Mouse (Mus musculus) frontal cortex, postnatal 14 days (tissue): ENCODE measurements around the gene Esrrg.

ENCODE experiments used
- DNase-seq, 2 experiments: peaks; one replicate each; pipeline ENCODE4 v3.0.0; 2022; ENCODE audit warnings: low spot score in 2 of 2

Gene Esrrg

DNA sequence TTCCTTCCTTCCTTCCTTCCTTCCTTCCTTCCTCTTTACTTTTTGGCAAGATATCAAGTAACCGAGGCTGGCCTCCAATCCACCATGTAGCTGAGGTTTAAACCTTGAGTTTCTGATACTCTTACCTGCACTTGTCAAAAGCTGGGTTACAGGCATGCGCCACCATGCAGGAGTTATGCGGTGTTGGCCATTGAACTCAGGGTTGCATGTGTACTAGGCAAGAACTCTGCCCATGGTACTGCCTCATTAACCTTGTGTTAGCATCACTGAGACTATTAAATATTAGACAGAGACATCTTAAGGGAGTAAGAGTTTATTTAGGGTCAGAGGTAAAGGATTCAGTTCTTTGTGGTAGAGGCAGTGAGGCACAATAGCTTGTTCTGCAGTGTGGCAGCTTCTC is 161.6 kb downstream of the Esrrg start:
- no peak for DNase-seq

DNA sequence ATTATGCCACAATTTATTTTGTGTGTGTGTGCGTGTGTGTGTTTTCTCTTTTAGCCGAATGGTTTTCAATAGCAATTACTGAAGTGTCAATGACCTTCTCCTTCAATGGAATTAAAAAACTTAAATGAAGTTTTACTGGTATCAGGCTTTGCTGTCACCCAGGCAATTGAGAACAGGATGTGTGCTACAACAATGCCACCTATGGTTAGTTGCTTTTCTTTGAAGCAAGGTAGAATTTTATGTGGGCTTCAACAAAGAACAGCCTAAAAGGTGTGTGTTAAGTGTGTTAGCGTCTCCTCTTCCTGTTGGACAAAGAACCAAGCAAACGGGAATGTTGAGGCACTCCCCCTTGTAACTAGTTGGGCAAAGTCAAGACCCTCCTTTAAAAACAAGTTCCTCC is 162.5 kb downstream of the Esrrg start:
- no peak for DNase-seq

DNA sequence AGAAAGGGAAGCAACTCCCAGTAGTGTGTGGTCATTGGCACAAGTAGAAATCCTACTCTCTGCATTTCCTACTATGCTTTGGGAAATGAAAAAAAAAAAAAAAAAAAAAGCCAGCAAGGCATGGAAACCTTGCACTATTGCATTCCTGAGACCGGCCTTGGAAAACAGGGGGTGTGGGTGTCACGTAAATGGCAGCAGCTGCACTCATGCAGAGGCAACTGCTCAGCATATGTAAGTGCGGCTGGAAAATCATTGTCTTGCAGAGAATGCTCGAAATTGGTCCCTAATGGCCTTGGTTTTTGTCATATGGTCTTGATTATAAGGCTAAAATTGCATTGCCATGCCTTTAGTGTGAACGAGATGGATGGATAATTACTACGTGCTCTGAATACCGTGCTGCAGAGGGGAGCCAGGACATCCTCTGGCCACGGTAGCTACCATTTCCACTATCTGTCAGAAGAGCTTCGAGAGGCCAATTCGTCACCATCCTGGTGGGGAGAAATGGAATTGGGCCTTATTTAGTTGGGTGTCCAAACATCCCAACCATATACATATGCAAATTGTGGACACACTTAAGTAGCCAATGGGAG is 171.1 kb downstream of the Esrrg start:
- DNase-seq: no peak

- DNase-seq: no peak
Observed at GRCm38 (mm10) chr1:187785226-187785625, 176.6 kb downstream of the Esrrg start.

- DNase-seq: no peak
Observed at GRCm38 (mm10) chr1:187787055-187788016, 178.7 kb downstream of the Esrrg start.

- DNase-seq: no peak
Observed at GRCm38 (mm10) chr1:187794240-187794930, 185.8 kb downstream of the Esrrg start.

- DNase-seq: no peak
Observed at GRCm38 (mm10) chr1:187795551-187795950, 187.0 kb downstream of the Esrrg start.

DNA sequence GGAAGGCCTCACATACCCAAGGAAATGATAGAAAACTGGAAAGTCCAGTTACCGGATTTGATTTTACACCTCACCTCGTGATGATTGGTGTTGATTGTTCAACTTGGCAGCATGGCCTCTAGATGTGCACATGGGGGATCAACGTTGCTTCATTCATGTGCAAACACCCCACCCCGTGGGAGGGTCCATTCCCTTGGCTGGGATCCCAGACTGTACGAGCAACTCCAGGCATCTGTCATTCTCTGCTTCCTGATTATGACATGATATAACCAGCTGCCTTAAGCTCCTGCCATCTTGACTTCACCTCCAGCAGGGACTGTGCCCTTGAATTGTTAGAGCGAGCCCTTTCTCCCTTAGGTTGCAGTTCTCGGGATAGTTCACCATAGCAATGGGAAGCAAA is 190.7 kb downstream of the Esrrg start:
- no peak for DNase-seq

DNA sequence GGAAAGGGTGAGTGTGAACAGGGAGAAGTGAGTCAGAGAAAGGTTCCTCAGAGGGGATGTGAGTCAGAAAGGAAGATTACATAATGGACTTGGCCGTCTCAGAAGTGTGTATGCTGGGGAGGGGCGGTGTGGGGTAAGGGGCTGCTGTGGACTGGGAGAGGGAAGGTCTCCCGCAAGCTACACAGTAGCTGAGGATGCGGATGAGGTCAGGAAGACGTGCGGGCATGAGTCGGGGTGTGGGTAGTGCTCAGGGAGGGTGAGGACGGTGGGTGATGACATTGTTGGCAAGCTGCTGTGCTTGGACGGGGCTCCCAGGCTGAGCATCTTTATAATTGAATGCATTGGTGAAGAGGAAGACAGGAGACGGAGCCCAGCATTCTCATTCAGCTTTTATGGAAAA is 192.2 kb downstream of the Esrrg start:
- no peak for DNase-seq

GRCm38 (mm10) chr1:187803566-187803965 is 195.0 kb downstream of the Esrrg start:
- DNase-seq: no peak

- no peak for DNase-seq
Observed at GRCm38 (mm10) chr1:187803997-187804396, 195.4 kb downstream of the Esrrg start.

GRCm38 (mm10) chr1:187805001-187805400 is 196.4 kb downstream of the Esrrg start:
- no peak for DNase-seq

DNA sequence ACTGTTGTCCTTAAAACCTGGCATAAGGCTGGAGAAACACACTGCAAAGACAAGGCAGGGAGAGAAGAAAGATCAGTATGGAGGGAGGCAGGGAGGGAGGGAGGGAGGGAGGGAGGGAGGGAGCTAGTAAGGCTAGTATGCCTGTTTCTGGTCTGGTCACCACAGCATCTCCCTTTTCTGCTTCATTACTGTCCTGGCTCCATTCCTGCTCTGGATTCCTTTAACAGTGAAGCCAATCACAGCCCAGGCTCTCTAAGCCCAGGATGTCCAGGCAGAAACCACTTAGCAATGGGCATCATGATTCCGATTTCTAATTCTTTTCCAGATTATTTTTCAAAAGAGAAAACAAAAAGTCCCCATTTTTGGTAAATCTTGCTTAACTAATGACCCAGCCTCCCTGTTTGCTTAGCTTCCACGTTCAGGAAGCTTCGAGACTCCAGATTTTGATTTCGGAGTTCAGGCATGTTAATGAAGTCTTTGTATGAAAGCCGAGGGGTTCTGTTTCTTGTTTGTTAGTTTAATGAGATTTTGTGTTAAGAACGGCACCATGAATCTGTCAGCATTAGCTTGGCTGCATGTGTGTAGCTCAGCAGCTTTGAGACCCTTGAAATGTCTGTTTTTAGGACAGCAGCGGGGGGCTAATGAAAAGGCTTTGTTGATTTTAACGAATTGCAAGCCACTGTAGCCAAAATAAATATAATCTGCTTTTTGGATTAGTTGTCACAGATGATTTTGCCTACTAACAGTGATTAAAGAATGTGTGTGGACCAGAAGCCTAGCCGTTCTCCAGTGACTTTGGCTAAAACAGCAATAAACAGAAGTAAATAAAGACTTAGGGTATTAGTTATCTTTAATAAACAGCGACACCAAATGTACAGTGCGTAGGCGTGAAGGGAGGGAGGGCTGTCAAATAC is 199.1 kb downstream of the Esrrg start:
- DNase-seq: no peak

GRCm38 (mm10) chr1:187808391-187808922 is 199.9 kb downstream of the Esrrg start:
- DNase-seq: no peak

GRCm38 (mm10) chr1:187809546-187809945 is 201.0 kb downstream of the Esrrg start:
- DNase-seq: no peak

DNA sequence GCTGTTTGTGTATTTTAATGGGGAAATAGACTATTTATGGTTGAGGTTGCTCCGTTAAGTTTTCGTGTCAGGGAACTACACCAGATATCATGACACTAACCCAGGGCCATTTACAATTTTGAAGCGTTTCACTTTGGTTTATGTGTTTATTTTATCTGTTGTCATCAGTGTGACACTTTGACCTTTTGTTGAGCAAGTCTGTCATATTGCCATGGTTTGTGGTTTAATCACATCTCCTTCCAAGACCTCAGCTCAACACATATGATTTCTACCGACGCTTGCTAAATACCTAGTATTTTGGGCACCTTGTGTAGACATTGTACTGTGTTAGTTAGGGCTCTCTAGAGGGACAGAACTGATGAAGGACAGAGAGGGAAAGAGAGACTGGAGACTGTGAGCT is 210.8 kb downstream of the Esrrg start:
- DNase-seq: no peak

DNA sequence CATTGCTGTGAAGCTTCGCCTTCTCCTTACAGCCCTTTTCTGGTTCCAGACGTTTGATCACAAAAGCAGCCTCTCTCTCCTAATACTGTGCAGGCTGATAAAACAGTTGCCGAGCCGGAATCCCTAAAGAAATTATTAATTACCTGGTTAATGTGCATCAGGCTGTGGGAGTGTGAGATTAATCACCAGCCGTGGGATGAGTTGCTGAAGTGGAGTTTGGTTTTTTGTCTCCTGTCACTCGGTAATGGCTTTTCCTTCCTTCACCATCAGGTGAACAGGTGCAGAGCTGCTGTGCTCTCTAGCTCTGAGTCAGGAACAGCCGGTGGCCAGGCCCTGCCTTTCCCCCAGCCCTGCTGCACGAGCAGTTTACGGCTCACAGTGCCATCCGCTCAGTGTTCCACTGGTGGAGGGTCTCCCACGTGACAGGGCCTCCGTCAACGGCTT is 212.8 kb downstream of the Esrrg start:
- no peak for DNase-seq

GRCm38 (mm10) chr1:187823351-187823750 is 214.8 kb downstream of the Esrrg start:
- DNase-seq: no peak

GRCm38 (mm10) chr1:187825421-187826097 is 217.0 kb downstream of the Esrrg start:
- no peak for DNase-seq

DNA sequence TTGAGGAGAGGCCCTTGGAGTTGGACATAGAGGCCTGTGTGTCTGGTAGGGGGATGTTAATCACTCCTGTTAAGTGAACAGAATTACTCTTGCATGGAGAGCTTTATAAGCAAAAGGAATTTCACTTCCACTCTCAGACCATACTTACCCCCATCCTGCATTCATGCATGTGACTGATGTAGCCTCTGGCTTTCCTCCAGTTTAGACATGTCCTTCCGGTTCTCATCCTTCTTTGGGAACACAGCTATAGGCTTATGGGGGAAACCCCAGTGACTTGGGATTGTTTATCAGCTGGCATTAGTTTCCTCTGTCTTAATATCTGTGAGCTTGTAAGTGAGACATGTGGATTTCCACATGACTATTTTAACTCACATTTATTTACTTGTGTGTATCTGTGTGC is 217.5 kb downstream of the Esrrg start:
- DNase-seq: no peak

- no peak for DNase-seq
Observed at GRCm38 (mm10) chr1:187826869-187827268, 218.3 kb downstream of the Esrrg start.
